Mouse (Mus musculus) kidney, postnatal 0 days (tissue): ENCODE measurements at regions not wholly inside any gene's neighbourhood (a gene's known extent, or its start where the extent isn't known, plus 50 kb on each side); places are given as distances from the start of the nearest gene placed in this dataset.
A peak's percentile ranks its signal among the peaks of the same experiment; 100 is the strongest.

Experiments
- ATAC-seq: fragments of 200-750 bp; cut with Nextera tagmentation; replicated peaks from 2 replicates; pipeline ENCODE4 v1.8.0; 2017; ENCODE audit warnings: low read depth, moderate number of reproducible peaks, moderate TSS enrichment, moderate library complexity; ENCODE audit not compliant: low FRiP score
- DNase-seq: peaks from one replicate; pipeline ENCODE4 v3.0.0-alpha.2; 2016; ENCODE audit warnings: low spot score
- H3K27ac ChIP-seq: fragments of 300-500 bp; sonication (generic); 2 replicates; pipeline ENCODE4 v1.5.1; 2014; ENCODE audit warnings: mild to moderate bottlenecking
- H3K27me3 ChIP-seq: fragments of 300-500 bp; sonication (generic); 2 replicates; pipeline ENCODE4 v1.6.1; 2014; ENCODE audit warnings: low read length, mixed read lengths; ENCODE audit not compliant: insufficient read depth
- H3K36me3 ChIP-seq: fragments of 300-500 bp; sonication (generic); 2 replicates; pipeline ENCODE4 v1.6.1; 2014; ENCODE audit warnings: low read length, mixed read lengths; ENCODE audit not compliant: insufficient read depth
- H3K4me1 ChIP-seq: fragments of 300-500 bp; sonication (generic); replicated peaks from 2 replicates; pipeline ENCODE4 v1.6.1; 2014; ENCODE audit warnings: antibody characterized with exemption, low read length, mixed read lengths; ENCODE audit not compliant: insufficient read depth
- H3K4me2 ChIP-seq: fragments of 300-500 bp; sonication (generic); 2 replicates; pipeline ENCODE4 v1.6.1; 2014; ENCODE audit warnings: mild to moderate bottlenecking, low read length, moderate library complexity, mixed read lengths
- H3K4me3 ChIP-seq: fragments of 300-500 bp; sonication (generic); replicated peaks from 2 replicates; pipeline ENCODE4 v1.5.1; 2014; ENCODE audit warnings: low read depth, low read length
- H3K9ac ChIP-seq: fragments of 300-500 bp; sonication (generic); 2 replicates; pipeline ENCODE4 v1.6.1; 2014; ENCODE audit warnings: low read depth, low read length
- H3K9me3 ChIP-seq: fragments of 300-500 bp; sonication (generic); replicated peaks from 2 replicates; pipeline ENCODE4 v1.6.1; 2016; ENCODE audit warnings: low read length, inconsistent platforms, mixed read lengths
- CTCF ChIP-seq: IDR thresholded peaks from 2 replicates; pipeline ENCODE4 v1.5.1; 2016; ENCODE audit warnings: antibody characterized with exemption, low read depth, mild to moderate bottlenecking, moderate library complexity
- WGBS: fragments of 180-500 bp; shearing (Covaris S2); extraction: QIAGEN DNeasy Blood & Tissue Kit; methylation state at CpG from one replicate; pipeline ENCODE4 v1.1.7; 2014; 5-methylcytosine and 5-hydroxymethylcytosine counted together

- Histone ChIP-seq H3K27me3 (no peaks in the 10 kb centered on the region), H3K36me3 (no peaks in the 10 kb centered on the region), H3K9me3 (no peaks in the 10 kb centered on the region), H3K4me2 (no peak overlapping the region), H3K27ac (no peak overlapping the region), H3K4me1 (no peaks in the 10 kb centered on the region), H3K4me3 (no peak overlapping the region), H3K9ac (no peak overlapping the region)
- DNase-seq (no peak), ATAC-seq (no peak)
- TF ChIP-seq CTCF: no peak
- 74% methylated on average over 4 of the region's 4 CpGs for WGBS
These were observed 237.1 kb upstream of the F930015N05Rik start for GRCm38 (mm10) chr11:64673546-64673945.

GRCm38 (mm10) chr11:64703776-64704175, 267.3 kb upstream of the F930015N05Rik start:
- no peak overlapping the region for H3K4me3 ChIP-seq
- H3K4me2 ChIP-seq: no peak overlapping the region
- no peak overlapping the region for H3K9ac ChIP-seq
- ATAC-seq (no peak), DNase-seq (no peak)
- no peaks in the 10 kb centered on the region for H3K27me3 ChIP-seq
- 73% methylated on average over 1 of the region's 1 CpGs for WGBS
- no peak overlapping the region for H3K27ac ChIP-seq
- H3K9me3 ChIP-seq: no peaks in the 10 kb centered on the region
- H3K36me3 ChIP-seq: no peaks in the 10 kb centered on the region
- H3K4me1 ChIP-seq: no peaks in the 10 kb centered on the region
- TF ChIP-seq CTCF: no peak

GRCm38 (mm10) chr11:64711801-64712200, 267.0 kb upstream of the Elac2 start:
- DNase-seq (peak; percentile 9), ATAC-seq (no peak)
- Histone ChIP-seq H3K4me1 (no peaks in the 10 kb centered on the region), H3K27me3 (no peaks in the 10 kb centered on the region), H3K9ac (no peak overlapping the region), H3K4me3 (no peak overlapping the region), H3K4me2 (no peak overlapping the region), H3K9me3 (no peaks in the 10 kb centered on the region), H3K36me3 (no peaks in the 10 kb centered on the region), H3K27ac (no peak overlapping the region)
- no peak for TF ChIP-seq CTCF
- 41% methylated on average over 2 of the region's 2 CpGs for WGBS

GRCm38 (mm10) chr11:64715182-64715581, 263.7 kb upstream of the Elac2 start:
- no peaks in the 10 kb centered on the region for H3K27me3 ChIP-seq
- H3K36me3 ChIP-seq: no peaks in the 10 kb centered on the region
- no peak overlapping the region for H3K4me3 ChIP-seq
- H3K27ac ChIP-seq: no peak overlapping the region
- 43% methylated on average over 1 of the region's 1 CpGs for WGBS
- no peak overlapping the region for H3K9ac ChIP-seq
- no peak for ATAC-seq
- no peak overlapping the region for H3K4me2 ChIP-seq
- no peak for TF ChIP-seq CTCF
- no peaks in the 10 kb centered on the region for H3K9me3 ChIP-seq
- H3K4me1 ChIP-seq: no peaks in the 10 kb centered on the region
- no peak for DNase-seq

- H3K27me3 ChIP-seq: no peaks in the 10 kb centered on the region
- WGBS: 18% methylated on average over 5 of the region's 5 CpGs
- H3K4me1 ChIP-seq: no peaks in the 10 kb centered on the region
- no peak overlapping the region for H3K9ac ChIP-seq
- no peaks in the 10 kb centered on the region for H3K9me3 ChIP-seq
- TF ChIP-seq CTCF: peak; percentile 98
- H3K27ac ChIP-seq: no peak overlapping the region
- H3K4me2 ChIP-seq: no peak overlapping the region
- DNase-seq (peak; percentile 85), ATAC-seq (no peak)
- no peaks in the 10 kb centered on the region for H3K36me3 ChIP-seq
- H3K4me3 ChIP-seq: no peak overlapping the region
These were observed 260.3 kb upstream of the Elac2 start for GRCm38 (mm10) chr11:64718316-64719085.

GRCm38 (mm10) chr11:64726249-64726648, 252.6 kb upstream of the Elac2 start:
- TF ChIP-seq CTCF: no peak
- no peak for ATAC-seq
- Histone ChIP-seq H3K27ac (no peak overlapping the region), H3K27me3 (no peaks in the 10 kb centered on the region), H3K4me1 (0 out of 2 replicates have a peak, but pooled peaks cover 5% of the 10 kb centered on the region), H3K4me2 (no peak overlapping the region), H3K9me3 (no peaks in the 10 kb centered on the region), H3K9ac (no peak overlapping the region), H3K36me3 (no peaks in the 10 kb centered on the region), H3K4me3 (no peak overlapping the region)
- WGBS: 69% methylated on average over 5 of the region's 5 CpGs
- DNase-seq: no peak
